Comparison of ENCODE assay signal across 10 mouse cellular contexts in the genomic region with DNA sequence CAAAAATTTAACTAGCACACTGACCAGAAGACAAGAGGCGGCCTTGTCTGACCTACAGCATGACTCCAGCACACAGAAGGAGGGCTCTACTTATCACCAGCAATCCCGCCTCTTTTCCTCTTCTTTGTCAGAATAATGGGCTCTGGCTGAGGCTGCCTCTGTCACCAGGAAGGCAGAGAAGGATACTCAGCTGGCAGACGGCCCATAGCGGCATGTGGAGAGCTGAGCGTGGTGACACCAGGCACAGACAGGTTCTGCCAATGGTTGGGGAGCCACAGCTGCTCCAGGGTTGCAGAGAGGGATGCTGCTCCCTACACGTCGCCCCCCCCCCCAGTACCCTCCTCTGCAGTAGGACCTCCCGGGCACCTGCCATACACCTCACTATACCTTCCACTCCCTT.
A peak's percentile ranks its signal among the peaks of the same experiment; 100 is the strongest.
DNase-seq lines count a peak whose midpoint lies in the region; ATAC-seq and TF ChIP-seq lines count a peak whose summit lies in the region.
"Had no signal": no experiment of that assay in that cellular context is flagged by ENCODE, and none has a peak within 500 bp of the region (broad histone marks: within the 10 kb centered on the region; RNA-seq: fewer than 3 reads in every experiment).

No protein-coding gene starts in this region.

- peak; percentile 66 for DNase-seq in kidney, adult 18-20 months
- DNase-seq in brain, embryonic 14.5 days (ENCODE audit: low read depth) = peak; percentile 89
- DNase-seq in forebrain, embryonic 14.5 days (ENCODE audit: low spot score) = peak; percentile 82
- peak; percentile 79 to 85 for DNase-seq in kidney, postnatal 36 days
- no peak for DNase-seq in stomach, postnatal 0 days (ENCODE audit: low spot score)
- no peak for DNase-seq in spleen, postnatal 4 days (ENCODE audit: low spot score in 2 of 2)
- DNase-seq in liver = no peak

- no peak for TF ChIP-seq EP300 in stomach, postnatal 0 days (optimal IDR thresholded peaks at IDR 0.05)

- no peak for ATAC-seq in kidney, embryonic 16.5 days (ENCODE audit: low FRiP score, low TSS enrichment)
- ATAC-seq in forebrain, embryonic 14.5 days = peak; percentile 71
- no peak for ATAC-seq in stomach, postnatal 0 days (ENCODE audit: low FRiP score, low TSS enrichment)

- TF ChIP-seq POLR2A in brain, embryonic 14.5 days (IDR thresholded peaks at IDR 0.05; ENCODE audit: borderline replicate concordance, extremely low read depth, insufficient read depth, insufficient read length, poor library complexity, severe bottlenecking) = no peak

- no peak for TF ChIP-seq CTCF in brain, embryonic 14.5 days (IDR thresholded peaks at IDR 0.05; ENCODE audit: borderline replicate concordance, extremely low read depth, insufficient read depth, insufficient read length)
- TF ChIP-seq CTCF in stomach, postnatal 0 days (IDR thresholded peaks at IDR 0.05; ENCODE audit: low read depth) = no peak

- H3K36me3 ChIP-seq in kidney, embryonic 16.5 days (ENCODE audit: insufficient read depth, low read length) = no peaks in the 10 kb centered on the region
- H3K36me3 ChIP-seq in forebrain, embryonic 14.5 days (ENCODE audit: control insufficient read depth, insufficient read depth, low read length) = no peaks in the 10 kb centered on the region
- H3K36me3 ChIP-seq in stomach, postnatal 0 days (ENCODE audit: control insufficient read depth, insufficient read depth, low read length) = no peaks in the 10 kb centered on the region
- H3K36me3 ChIP-seq: embryonic facial prominence, embryonic 12.5 days; G1E had no signal

- no peaks in the 10 kb centered on the region for H3K27me3 ChIP-seq in kidney, embryonic 16.5 days (ENCODE audit: insufficient read depth, low read length)
- no peaks in the 10 kb centered on the region for H3K27me3 ChIP-seq in forebrain, embryonic 14.5 days (replicated peaks; ENCODE audit: control insufficient read depth, insufficient read depth, low read length)
- no peaks in the 10 kb centered on the region for H3K27me3 ChIP-seq in stomach, postnatal 0 days (ENCODE audit: control insufficient read depth, insufficient read depth, low read length)
- H3K27me3 ChIP-seq: embryonic facial prominence, embryonic 12.5 days had no signal

- H3K9me3 ChIP-seq in kidney, embryonic 16.5 days (ENCODE audit: low read length) = no peaks in the 10 kb centered on the region
- no peaks in the 10 kb centered on the region for H3K9me3 ChIP-seq in forebrain, embryonic 14.5 days (replicated peaks; ENCODE audit: control insufficient read depth, low read length)
- H3K9me3 ChIP-seq in stomach, postnatal 0 days (ENCODE audit: control insufficient read depth, low read length) = no peaks in the 10 kb centered on the region
- H3K9me3 ChIP-seq: embryonic facial prominence, embryonic 12.5 days; G1E had no signal

- peaks cover 30% of the 10 kb centered on the region for H3K4me1 ChIP-seq in kidney, embryonic 16.5 days (ENCODE audit: insufficient read depth, low read length)
- peaks cover 6% of the 10 kb centered on the region; the same call in 1 of the 2 replicates for H3K4me1 ChIP-seq in forebrain, embryonic 14.5 days (ENCODE audit: control insufficient read depth, insufficient read depth, low read length)
- peaks cover 3% of the 10 kb centered on the region; the same call in 1 of the 2 replicates for H3K4me1 ChIP-seq in stomach, postnatal 0 days (replicated peaks; ENCODE audit: control insufficient read depth, insufficient read depth)

- no peak overlapping the region for H3K9ac ChIP-seq in kidney, embryonic 16.5 days (replicated peaks; ENCODE audit: low read length)
- no peak overlapping the region for H3K9ac ChIP-seq in forebrain, embryonic 14.5 days (ENCODE audit: low read length)
- no peak overlapping the region for H3K9ac ChIP-seq in stomach, postnatal 0 days (ENCODE audit: low read length)
- H3K9ac ChIP-seq: embryonic facial prominence, embryonic 12.5 days had no signal

- no peak overlapping the region for H3K27ac ChIP-seq in kidney, embryonic 16.5 days (ENCODE audit: low read length)
- H3K27ac ChIP-seq in forebrain, embryonic 14.5 days (ENCODE audit: low read depth, low read length) = peak overlapping the region; percentile 67
- no peak overlapping the region for H3K27ac ChIP-seq in stomach, postnatal 0 days (replicated peaks)
- H3K27ac ChIP-seq: embryonic facial prominence, embryonic 12.5 days had no signal

- 71% methylated on average over 6 of the region's 8 CpGs for WGBS in kidney, embryonic 16.5 days
- 51% methylated on average over 8 of the region's 8 CpGs for WGBS in forebrain, embryonic 14.5 days
- WGBS in stomach, postnatal 0 days = 70% methylated on average over 8 of the region's 8 CpGs

- H3K4me2 ChIP-seq in kidney, embryonic 16.5 days (replicated peaks; ENCODE audit: low read depth, low read length) = no peak overlapping the region
- H3K4me2 ChIP-seq in forebrain, embryonic 14.5 days (ENCODE audit: low read length) = no peak overlapping the region
- H3K4me2 ChIP-seq in stomach, postnatal 0 days (replicated peaks; ENCODE audit: low read depth) = no peak overlapping the region
- H3K4me2 ChIP-seq: embryonic facial prominence, embryonic 12.5 days had no signal

- H3K4me3 ChIP-seq in kidney, embryonic 16.5 days (ENCODE audit: low read length) = no peak overlapping the region
- H3K4me3 ChIP-seq in forebrain, embryonic 14.5 days (ENCODE audit: low read depth, low read length) = no peak overlapping the region
- no peak overlapping the region for H3K4me3 ChIP-seq in stomach, postnatal 0 days (ENCODE audit: low read depth, low read length)
- H3K4me3 ChIP-seq: embryonic facial prominence, embryonic 12.5 days had no signal

Comparison
In these comparisons a context has a peak if more than half of its experiments do, and no peak if none do; other contexts are left out.
1. DNase-seq: peak in kidney, adult 18-20 months (single experiment), brain, embryonic 14.5 days (single experiment), forebrain, embryonic 14.5 days (single experiment) and kidney, postnatal 36 days (2 of 2); none in stomach, postnatal 0 days (single experiment), spleen, postnatal 4 days (0 of 2) and liver (single experiment).